Mouse (Mus musculus) erythroid progenitor cell, adult 5-6 weeks (primary cell): ENCODE data around the gene Ttc23. TPM values are rescaled to one million over a fixed set of nuclear protein-coding genes. Genes with fewer than 3 reads are reported as not detected.

ENCODE experiments used
- ATAC-seq: replicated peaks from 2 replicates; pipeline ENCODE4 v1.8.0; 2016; ENCODE audit warnings: moderate number of reproducible peaks, mild to moderate bottlenecking, moderate TSS enrichment, inconsistent platforms; ENCODE audit not compliant: poor library complexity, low FRiP score, severe bottlenecking
- total RNA-seq, 2 experiments: library from RNA; stranded (forward) in 1 of 2; stranded (reverse) in 1 of 2; fragments of 150-400 nt in 1 of 2; fragments of 186-747, 209-891 nt in 1 of 2; gene quantifications; 2 replicates each; pipeline versions ENCODE4 v1.2.3 to v1.2.4; 2015 to 2017; ENCODE audit warnings: low replicate concordance in 2 of 2

Ttc23 gene
- total RNA-seq, 2 experiments from 2014 or later, result not detected

GRCm38 (mm10) chr7:67644291-67644690, 2.9 kb upstream of the Ttc23 start:
- ATAC-seq, result no peak

DNA sequence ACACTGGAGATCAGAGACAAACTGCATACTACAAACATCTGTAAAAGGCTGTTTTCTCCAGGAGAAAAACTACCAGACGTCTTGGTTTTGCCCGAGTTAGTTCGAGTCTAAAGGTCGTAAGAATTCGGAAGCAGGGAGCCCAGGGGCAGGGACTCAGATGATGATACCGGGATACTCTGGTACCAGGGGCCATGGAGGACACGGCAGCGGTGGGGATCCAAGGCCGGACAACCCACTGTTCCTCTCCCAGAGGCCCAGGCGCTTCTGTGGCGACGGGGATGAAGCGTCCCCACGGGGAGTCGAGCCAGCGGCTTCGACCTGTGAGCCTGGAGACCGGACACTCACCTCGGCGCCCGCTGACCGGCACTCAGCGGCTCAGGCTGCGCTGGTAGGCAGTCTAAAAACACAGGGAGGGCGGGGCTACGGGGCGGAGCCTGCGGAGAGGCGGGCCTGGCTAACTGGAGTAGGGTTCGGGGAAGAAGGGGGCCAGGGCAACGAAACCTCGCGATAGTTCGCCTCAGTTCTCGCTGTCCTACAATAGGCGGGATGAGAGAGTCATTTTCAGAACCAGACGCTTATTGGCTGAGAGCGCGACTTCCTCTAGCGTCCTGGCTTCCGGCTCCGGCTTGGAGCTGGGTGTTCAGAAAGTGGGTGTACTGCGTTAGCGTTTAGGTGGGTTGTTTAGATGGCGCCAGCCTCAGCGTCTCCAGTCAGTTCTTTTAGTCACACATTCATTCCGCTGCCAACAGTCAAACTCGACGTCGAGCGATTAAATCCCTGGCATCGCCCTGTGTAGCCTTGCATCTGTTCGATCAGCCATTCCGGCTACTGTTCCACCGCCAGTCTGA, 2.2 kb upstream of the Ttc23 start, which contains the start of gene Lrrc28:
Lrrc28 (minus strand) TSS at position 436 of the 848 bp plus-strand sequence.
- peak; percentile 96 for ATAC-seq

DNA sequence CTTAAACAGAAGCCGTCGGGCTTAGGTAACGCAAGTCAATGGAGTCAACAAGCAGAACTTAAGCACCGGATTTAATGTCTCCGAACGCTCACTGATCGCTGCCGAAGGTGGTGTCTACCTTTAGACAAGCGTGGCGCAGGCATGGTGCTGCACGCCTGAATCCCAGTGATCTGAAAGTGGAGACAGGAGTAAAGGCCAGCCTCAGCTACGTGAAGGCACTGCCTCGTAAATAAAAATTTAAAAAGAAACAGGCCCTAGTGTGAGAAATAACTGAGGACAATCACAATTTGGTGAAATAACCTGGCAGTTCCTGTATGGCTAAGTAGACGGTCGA, 1.6 kb upstream of the Ttc23 start:
- ATAC-seq, result peak; percentile 46

- ATAC-seq, result no peak
Observed at GRCm38 (mm10) chr7:67646131-67646530, 1.1 kb upstream of the Ttc23 start.

DNA sequence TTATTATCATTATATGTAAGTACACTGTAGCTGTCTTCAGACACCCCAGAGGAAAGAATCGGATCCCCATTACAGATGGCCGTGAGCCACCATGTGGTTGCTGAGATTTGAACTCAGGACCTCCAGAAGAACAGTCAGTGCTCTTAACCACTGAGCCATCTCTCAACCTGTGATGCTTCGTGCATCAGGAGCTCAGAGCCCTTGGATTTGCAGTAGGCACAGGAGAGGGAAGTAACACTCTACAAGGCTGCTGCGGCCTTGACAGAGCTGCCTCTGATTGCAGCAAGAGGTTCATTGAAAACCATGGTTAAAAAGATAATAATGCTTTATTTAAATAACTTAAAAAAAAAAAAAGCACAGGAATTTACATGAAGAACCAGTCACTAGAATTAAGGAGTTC, 1.2 kb downstream of the Ttc23 start:
- ATAC-seq, result no peak

GRCm38 (mm10) chr7:67652211-67652610, 5.0 kb downstream of the Ttc23 start:
- ATAC-seq, result no peak

DNA sequence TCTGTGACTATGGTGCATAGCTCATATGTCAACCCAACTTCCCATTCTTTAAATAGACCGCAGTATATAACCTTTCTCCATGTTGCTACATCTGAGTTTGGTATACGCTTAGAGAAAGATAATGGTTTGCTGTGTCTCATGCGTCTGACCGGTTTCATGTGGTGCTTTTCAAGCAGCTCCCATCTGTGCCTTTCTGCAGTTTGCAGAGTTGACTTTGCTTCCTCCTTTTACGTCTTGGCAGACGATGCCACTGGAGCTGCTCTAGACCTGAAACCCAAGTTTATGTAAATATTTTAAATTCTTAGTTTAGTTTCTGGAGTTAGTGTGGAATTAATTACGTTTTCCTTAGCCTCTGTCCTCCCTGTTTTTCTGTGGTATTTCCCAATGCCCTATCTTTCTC, 7.5 kb downstream of the Ttc23 start:
- ATAC-seq, result no peak

GRCm38 (mm10) chr7:67655186-67655585, 8.0 kb downstream of the Ttc23 start:
- ATAC-seq, result no peak

- ATAC-seq, result no peak
Observed at GRCm38 (mm10) chr7:67658110-67658509, 10.9 kb downstream of the Ttc23 start.

GRCm38 (mm10) chr7:67662424-67662823, 15.2 kb downstream of the Ttc23 start:
- 0 out of 2 replicates have a peak, but pooled peaks have one; percentile 46 for ATAC-seq

DNA sequence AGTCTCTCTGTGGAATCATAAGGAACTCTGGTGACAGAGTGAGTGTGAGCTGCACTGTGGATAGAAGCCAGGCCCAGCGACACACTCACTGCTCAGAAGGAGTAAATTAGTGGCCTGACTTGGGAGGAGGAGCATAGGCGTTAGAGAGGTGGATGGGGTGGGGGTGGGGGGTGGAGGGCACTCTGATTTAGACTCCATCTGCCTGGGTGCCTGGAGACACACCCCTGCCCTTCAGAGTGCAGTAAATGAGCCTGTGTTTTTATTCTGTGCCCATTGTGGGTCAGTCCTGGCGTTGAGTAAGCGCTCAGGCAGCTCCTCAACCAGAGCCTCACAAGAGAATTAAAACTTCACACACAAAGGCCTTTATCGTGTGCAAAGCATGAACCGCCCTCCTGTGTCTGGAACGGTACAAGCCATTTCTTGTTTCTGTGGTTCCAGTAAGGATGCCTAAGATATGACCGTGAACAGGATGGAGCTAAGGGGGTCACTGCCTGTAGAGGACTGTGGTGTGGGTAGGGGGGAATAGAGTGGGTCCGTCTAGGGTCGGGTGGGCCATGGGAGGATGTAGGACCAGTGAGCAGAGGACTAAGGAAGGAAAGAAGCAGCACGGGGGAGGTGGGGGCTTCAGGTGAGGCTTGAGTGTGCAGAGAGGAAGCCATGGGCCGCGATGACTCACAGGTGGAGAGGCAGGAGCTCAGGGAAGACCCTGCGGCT, 16.9 kb downstream of the Ttc23 start:
- no peak for ATAC-seq

DNA sequence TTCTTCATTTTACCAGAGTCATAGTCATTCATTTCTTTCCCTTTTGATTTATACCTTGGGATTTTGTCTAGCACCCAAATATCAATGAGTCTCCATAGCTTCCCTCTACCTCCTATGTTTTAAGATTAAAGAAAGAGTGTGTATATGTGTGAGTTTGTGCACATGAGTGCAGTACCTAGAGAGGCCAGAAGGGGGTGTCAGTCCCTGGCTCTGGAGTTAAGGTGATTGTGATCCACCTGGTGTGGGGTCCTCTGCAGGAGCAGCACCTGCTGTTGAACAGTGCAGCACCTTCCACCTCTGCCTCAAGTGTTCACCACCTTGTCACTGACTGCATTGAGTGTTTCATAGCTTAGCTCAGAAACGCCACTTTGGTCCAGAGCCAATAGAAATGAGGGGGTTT, 23.8 kb downstream of the Ttc23 start:
- ATAC-seq, result no peak

DNA sequence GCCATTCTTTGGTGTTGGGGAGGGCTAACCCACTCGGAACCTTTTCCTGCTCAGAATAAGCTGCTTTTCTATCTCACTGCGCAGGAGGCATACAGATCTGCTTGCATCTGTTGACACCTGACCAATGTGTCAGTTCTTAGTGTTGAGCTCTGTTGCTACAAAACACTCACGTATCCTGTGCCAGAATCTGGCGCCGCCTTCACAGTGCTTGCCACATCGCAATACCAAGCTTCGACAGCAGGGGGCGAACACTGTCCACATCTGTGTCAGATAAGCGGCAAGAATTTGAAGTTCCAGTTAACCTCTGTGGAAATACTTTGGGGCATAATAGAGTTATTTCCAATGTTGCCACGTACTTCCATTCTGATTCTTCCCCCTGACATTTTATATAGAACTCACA, 25.4 kb downstream of the Ttc23 start:
- peak; percentile 71 for ATAC-seq

DNA sequence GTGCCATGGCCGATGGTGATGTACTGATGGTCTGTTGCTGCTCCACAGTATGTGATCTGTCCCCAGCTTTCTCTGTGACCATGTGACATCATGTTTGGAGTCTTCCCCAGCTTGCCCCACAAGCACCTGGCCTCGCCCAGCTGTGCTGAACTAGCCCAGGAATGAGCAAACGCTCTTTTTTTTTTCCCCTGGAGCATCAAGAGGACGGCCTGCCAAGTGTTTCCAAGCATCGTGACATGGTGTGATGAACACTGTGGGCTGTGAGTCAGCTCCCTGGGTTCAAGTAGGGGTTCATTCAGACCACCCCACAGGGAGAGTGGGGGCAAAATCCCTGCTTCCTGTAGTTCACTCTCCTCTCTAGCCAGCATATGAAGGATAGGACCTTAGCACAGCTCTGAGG, 26.4 kb downstream of the Ttc23 start:
- no peak for ATAC-seq

GRCm38 (mm10) chr7:67678878-67679499, 31.8 kb downstream of the Ttc23 start:
- ATAC-seq, result no peak

- ATAC-seq, result no peak
Observed at GRCm38 (mm10) chr7:67681078-67681477, 33.9 kb downstream of the Ttc23 start.

GRCm38 (mm10) chr7:67683006-67683405, 35.8 kb downstream of the Ttc23 start:
- ATAC-seq, result no peak

DNA sequence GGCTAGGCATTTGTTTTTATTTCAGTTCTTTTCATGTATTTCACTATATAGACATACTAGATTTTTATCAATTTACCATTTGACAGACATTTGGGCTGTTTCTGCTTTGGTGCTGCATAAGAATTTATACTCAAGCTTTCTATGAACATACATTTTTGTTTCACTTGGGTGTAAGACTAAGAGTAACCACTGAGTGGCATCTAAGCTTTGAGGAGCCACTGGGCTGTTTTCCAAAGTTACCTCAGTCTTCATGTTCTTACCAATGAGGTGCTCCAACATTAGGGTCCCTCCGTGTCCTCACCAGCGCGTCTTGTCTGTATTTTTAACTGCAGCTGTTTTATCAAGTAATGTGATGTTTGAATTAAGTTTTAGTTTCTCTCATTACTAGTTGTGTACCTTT, 39.3 kb downstream of the Ttc23 start:
- ATAC-seq, result no peak

DNA sequence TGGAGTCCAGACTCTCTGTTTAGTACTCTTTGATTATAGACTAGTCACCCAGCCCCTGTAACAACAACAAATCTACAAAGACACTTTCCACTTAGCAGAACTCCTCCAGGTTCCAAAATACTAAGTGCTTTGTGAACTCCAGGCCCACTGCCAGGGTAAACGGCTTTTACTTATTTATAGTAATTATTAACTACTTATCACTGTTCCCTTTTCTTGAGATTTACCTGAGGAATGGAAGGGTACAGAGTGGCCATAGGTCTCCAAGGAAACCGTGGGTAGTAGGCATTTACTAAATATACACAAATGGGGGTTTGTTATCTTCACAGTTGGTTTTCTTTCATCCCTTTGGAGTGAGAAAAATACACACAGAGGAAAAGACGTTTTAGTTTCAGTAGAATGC, 41.1 kb downstream of the Ttc23 start:
- no peak for ATAC-seq

DNA sequence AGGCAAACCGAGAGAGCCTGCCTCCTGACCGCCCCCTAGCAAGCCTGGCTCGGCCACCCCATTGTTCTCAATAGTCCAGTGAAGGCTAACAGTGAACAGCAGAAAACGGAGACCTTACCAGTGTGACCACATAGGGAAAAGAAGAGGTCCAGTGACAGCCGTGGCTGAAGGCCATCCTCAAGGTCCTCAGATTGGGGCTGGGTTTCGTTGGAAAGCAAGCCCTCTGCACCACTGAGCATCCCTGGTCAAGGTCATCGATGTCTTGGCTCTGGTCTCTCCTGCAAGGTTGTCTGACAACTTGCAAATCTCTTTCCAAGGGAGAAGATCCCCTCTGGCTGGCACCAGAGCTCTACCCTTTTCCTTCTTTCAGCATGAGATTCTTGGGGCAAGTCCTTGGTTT, 42.6 kb downstream of the Ttc23 start:
- no peak for ATAC-seq

DNA sequence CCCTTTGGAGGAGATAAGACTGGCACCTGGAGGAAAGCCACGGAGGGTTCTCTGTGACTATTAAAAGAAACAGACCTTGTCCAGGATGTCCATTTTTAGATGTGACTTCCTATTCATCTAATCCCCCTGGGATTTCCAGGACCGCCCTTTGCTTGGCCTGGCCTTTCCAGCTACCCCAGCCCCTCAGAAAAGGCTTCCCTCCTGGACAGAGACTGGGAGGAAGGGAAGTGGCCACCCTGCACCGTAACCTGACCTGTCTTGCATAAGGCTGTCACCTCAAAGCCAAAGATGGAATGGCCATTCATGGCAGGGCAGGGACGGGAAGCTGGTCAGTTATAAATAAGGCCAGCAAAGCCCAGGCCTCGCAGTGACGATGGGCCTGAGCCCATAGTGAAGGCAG, 43.8 kb downstream of the Ttc23 start:
- ATAC-seq, result no peak
